Mouse (Mus musculus) forebrain, embryonic 11.5 days (tissue): ENCODE data around the gene Asic3. TPM values are rescaled to one million over a fixed set of nuclear protein-coding genes. Genes with fewer than 3 reads are reported as not detected.

Source experiments
- ATAC-seq: fragments of 200-750 bp; cut with Nextera tagmentation; replicated peaks from 2 replicates; pipeline ENCODE4 v1.8.0; 2017; ENCODE audit warnings: moderate TSS enrichment; ENCODE audit not compliant: low FRiP score
- DNase-seq: peaks from one replicate; pipeline ENCODE4 v3.0.0-alpha.2; 2017; ENCODE audit warnings: low spot score
- H3K27ac ChIP-seq: fragments of 300-500 bp; sonication (generic); 2 replicates; pipeline ENCODE4 v1.5.1; 2014; ENCODE audit warnings: low read depth, low read length
- H3K27me3 ChIP-seq: fragments of 300-500 bp; sonication (generic); 2 replicates; pipeline ENCODE4 v1.6.1; 2014; ENCODE audit warnings: mild to moderate bottlenecking, low read length, mixed read lengths; ENCODE audit not compliant: control insufficient read depth, insufficient read depth
- H3K36me3 ChIP-seq: fragments of 300-500 bp; sonication (generic); 2 replicates; pipeline ENCODE4 v1.6.1; 2014; ENCODE audit warnings: mild to moderate bottlenecking, low read length, moderate library complexity, mixed read lengths; ENCODE audit not compliant: control insufficient read depth, insufficient read depth
- H3K4me1 ChIP-seq: fragments of 300-500 bp; sonication (generic); replicated peaks from 2 replicates; pipeline ENCODE4 v1.6.1; 2014; ENCODE audit warnings: low read length, mixed read lengths; ENCODE audit not compliant: control insufficient read depth, insufficient read depth
- H3K4me2 ChIP-seq: fragments of 300-500 bp; sonication (generic); 2 replicates; pipeline ENCODE4 v1.6.1; 2014; ENCODE audit warnings: low read depth, mild to moderate bottlenecking, low read length, moderate library complexity, mixed read lengths; ENCODE audit not compliant: severe bottlenecking
- H3K4me3 ChIP-seq: fragments of 300-500 bp; sonication (generic); 2 replicates; pipeline ENCODE4 v1.5.1; 2014; ENCODE audit warnings: low read depth, low read length
- H3K9ac ChIP-seq: fragments of 300-500 bp; sonication (generic); 2 replicates; pipeline ENCODE4 v1.6.1; 2014; ENCODE audit warnings: low read length
- H3K9me3 ChIP-seq: fragments of 300-500 bp; sonication (generic); 2 replicates; pipeline ENCODE4 v1.6.1; 2016; ENCODE audit warnings: low read length, mixed read lengths; ENCODE audit not compliant: control insufficient read depth
- WGBS: fragments of 180-500 bp; shearing (Covaris S2); extraction: QIAGEN DNeasy Blood & Tissue Kit; methylation state at CpG from one replicate; pipeline ENCODE4 v1.1.7; 2014; 5-methylcytosine and 5-hydroxymethylcytosine counted together
- polyA plus RNA-seq: library from polyadenylated mRNA; unstranded; fragments of >200 nt; fragmentation: Nextera tagmentation; extraction: Ambion mirVana; gene quantifications from 2 replicates; pipeline ENCODE4 v1.2.1, GENCODE M21; 2014

Gene Asic3
- polyA plus RNA-seq, 1 experiment from 2014 or later: not detected

- H3K4me3 ChIP-seq: peak overlapping the region; percentile 93
- no peak overlapping the region; the same call in 1 of the 2 replicates for H3K9ac ChIP-seq
- no peaks in the 10 kb centered on the region for H3K27me3 ChIP-seq
- H3K27ac ChIP-seq: peak overlapping the region; percentile 86; the same call in 1 of the 2 replicates
- peaks cover 31% of the 10 kb centered on the region for H3K4me1 ChIP-seq
- no peak for DNase-seq
- WGBS: 23% methylated on average over 2 of the region's 2 CpGs
- peak overlapping the region; percentile 98 for H3K4me2 ChIP-seq
- H3K9me3 ChIP-seq: no peaks in the 10 kb centered on the region
- 0 out of 2 replicates have a peak, but pooled peaks have one; percentile 1 for ATAC-seq
- H3K36me3 ChIP-seq: no peaks in the 10 kb centered on the region; the same call in 1 of the 2 replicates
Observed at GRCm38 (mm10) chr5:24453985-24454303, 40.8 kb downstream of the Asic3 start.

- ATAC-seq (no peak), DNase-seq (no peak)
- H3K9ac ChIP-seq: no peak overlapping the region
- H3K36me3 ChIP-seq: no peaks in the 10 kb centered on the region; the same call in 1 of the 2 replicates
- H3K27ac ChIP-seq: 0 out of 2 replicates have a peak overlapping the region, but pooled peaks have one; percentile 4
- no peaks in the 10 kb centered on the region for H3K9me3 ChIP-seq
- peaks cover 31% of the 10 kb centered on the region for H3K4me1 ChIP-seq
- WGBS: 66% methylated on average over 3 of the region's 3 CpGs
- no peak overlapping the region for H3K4me3 ChIP-seq
- H3K27me3 ChIP-seq: no peaks in the 10 kb centered on the region
- 0 out of 2 replicates have a peak overlapping the region, but pooled peaks have one; percentile 15 for H3K4me2 ChIP-seq
Observed at GRCm38 (mm10) chr5:24455076-24455475, 41.9 kb downstream of the Asic3 start.

GRCm38 (mm10) chr5:24455613-24456012 lies 42.4 kb downstream of the Asic3 start:
- Histone ChIP-seq H3K27ac (no peak overlapping the region), H3K9me3 (no peaks in the 10 kb centered on the region), H3K4me3 (no peak overlapping the region), H3K36me3 (no peaks in the 10 kb centered on the region; the same call in 1 of the 2 replicates), H3K9ac (no peak overlapping the region), H3K4me1 (peaks cover 31% of the 10 kb centered on the region), H3K27me3 (no peaks in the 10 kb centered on the region), H3K4me2 (0 out of 2 replicates have a peak overlapping the region, but pooled peaks have one; percentile 8)
- ATAC-seq: no peak
- 64% methylated on average over 7 of the region's 7 CpGs for WGBS
- no peak for DNase-seq

GRCm38 (mm10) chr5:24466762-24467161 lies 53.6 kb downstream of the Asic3 start:
- Histone ChIP-seq H3K4me3 (no peak overlapping the region), H3K27ac (no peak overlapping the region), H3K9me3 (no peaks in the 10 kb centered on the region), H3K4me1 (no peaks in the 10 kb centered on the region), H3K4me2 (no peak overlapping the region), H3K36me3 (no peaks in the 10 kb centered on the region), H3K27me3 (no peaks in the 10 kb centered on the region), H3K9ac (no peak overlapping the region)
- ATAC-seq (no peak), DNase-seq (no peak)
- WGBS: 52% methylated on average over 12 of the region's 12 CpGs

Other genes with a start within 250 kb of the Asic3 start
- 22.4 and 23.1 TPM in 2 replicates for gene Nupl2, start 248.4 kb upstream of the Asic3 start, polyA plus RNA-seq
- 9.1 and 10.9 TPM in 2 replicates for gene Kcnh2, start 61.8 kb upstream of the Asic3 start, polyA plus RNA-seq
- gene Nos3, start 48.6 kb upstream of the Asic3 start, polyA plus RNA-seq: 6.6 and 7.4 TPM in 2 replicates
- gene Atg9b, start 21.2 kb upstream of the Asic3 start, polyA plus RNA-seq: 0.21 and 0.44 TPM in 2 replicates
- gene Abcb8, start 19.7 kb upstream of the Asic3 start, polyA plus RNA-seq: 45.5 and 57.8 TPM in 2 replicates
- 47.5 and 53.9 TPM in 2 replicates for gene Cdk5, start 10.1 kb downstream of the Asic3 start, polyA plus RNA-seq
- 28.4 and 28.7 TPM in 2 replicates for gene Slc4a2, start 10.4 kb downstream of the Asic3 start, polyA plus RNA-seq
- gene Fastk, start 31.9 kb downstream of the Asic3 start, polyA plus RNA-seq: 104 and 116 TPM in 2 replicates
- 30.2 and 31.8 TPM in 2 replicates for gene Tmub1, start 34.5 kb downstream of the Asic3 start, polyA plus RNA-seq
- 52.7 and 67.0 TPM in 2 replicates for gene Agap3, start 38.8 kb downstream of the Asic3 start, polyA plus RNA-seq
- gene Gbx1, start 113.8 kb downstream of the Asic3 start, polyA plus RNA-seq: 0.64 and 0.79 TPM in 2 replicates
- 0.11 TPM in 1 of 2 replicates, not detected in the other for gene Asb10, start 127.6 kb downstream of the Asic3 start, polyA plus RNA-seq
- 0.20 TPM in 1 of 2 replicates, not detected in the other for gene 4931409K22Rik, start 143.4 kb downstream of the Asic3 start, polyA plus RNA-seq
- 153 and 165 TPM in 2 replicates for gene Abcf2, start 164.1 kb downstream of the Asic3 start, polyA plus RNA-seq
- 11.4 and 11.5 TPM in 2 replicates for gene Chpf2, start 173.3 kb downstream of the Asic3 start, polyA plus RNA-seq
- gene Smarcd3, start 211.0 kb downstream of the Asic3 start, polyA plus RNA-seq: 76.0 and 93.8 TPM in 2 replicates